Mouse (Mus musculus) T-helper 2 cell (primary cell): ENCODE data around the gene Nfkbiz.
"Not testable (repeated sequence)": the region's sequence is repeated elsewhere in the genome, so short reads cannot be mapped to it uniquely, and the experiment has no call there.

ENCODE experiments used
- in situ Hi-C: fragments of 300-600 bp; cut with MboI, MseI; formaldehyde crosslinking; loops from one replicate; pipeline ENCODE4 v1.15.1; 2025; ENCODE audit warnings: high pct_unique_total_duplicates

Gene Nfkbiz

DNA sequence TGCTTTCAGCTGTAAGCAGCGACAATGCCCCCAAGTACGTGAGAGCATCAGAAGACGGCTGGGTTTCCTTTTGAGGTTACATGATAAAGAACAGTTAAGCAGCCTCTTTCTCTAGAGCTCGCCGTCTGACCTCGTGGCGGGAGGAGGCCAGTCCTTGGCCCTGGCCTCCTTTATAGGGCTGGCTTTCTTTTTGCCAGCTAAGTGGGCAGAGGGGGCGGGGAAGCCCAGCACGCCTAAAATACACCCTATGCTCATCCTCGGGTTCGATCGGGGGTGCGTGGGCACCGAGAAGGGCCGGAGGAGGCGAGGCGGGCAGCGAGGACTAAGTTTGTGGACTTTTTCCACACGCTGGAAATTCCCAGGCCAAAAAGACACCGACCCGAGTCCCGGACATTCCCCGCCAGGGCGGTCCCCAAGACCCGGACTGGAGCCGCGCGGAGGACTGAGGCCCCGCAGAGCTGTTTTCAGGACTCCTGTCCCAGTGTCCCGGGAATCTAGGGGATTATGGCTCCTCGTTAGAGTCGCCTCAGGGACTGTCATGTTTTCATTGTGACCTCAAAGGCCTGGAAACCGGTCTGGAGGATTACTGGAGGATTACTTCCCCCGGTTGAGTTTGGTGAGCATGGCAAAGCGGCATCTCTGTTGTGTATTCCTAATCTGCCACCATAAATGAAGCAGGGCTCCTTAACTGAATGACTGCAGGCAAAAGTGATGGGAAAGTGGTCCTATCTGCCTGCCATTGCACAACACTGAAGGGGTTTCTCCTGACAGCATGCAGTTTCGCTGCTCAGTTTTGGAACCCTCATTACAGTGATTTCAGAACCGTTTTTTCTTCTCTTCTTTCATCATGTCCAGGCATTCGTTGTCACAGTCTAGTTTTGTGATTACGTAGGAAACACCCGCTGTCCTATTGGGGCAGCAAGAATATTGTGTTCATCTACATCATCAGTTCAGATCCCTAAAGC is at the start of gene Nfkbiz:
Nfkbiz (minus strand) TSS at position 390 of the 965 bp plus-strand sequence.
- in situ Hi-C loops = no loop called here

DNA sequence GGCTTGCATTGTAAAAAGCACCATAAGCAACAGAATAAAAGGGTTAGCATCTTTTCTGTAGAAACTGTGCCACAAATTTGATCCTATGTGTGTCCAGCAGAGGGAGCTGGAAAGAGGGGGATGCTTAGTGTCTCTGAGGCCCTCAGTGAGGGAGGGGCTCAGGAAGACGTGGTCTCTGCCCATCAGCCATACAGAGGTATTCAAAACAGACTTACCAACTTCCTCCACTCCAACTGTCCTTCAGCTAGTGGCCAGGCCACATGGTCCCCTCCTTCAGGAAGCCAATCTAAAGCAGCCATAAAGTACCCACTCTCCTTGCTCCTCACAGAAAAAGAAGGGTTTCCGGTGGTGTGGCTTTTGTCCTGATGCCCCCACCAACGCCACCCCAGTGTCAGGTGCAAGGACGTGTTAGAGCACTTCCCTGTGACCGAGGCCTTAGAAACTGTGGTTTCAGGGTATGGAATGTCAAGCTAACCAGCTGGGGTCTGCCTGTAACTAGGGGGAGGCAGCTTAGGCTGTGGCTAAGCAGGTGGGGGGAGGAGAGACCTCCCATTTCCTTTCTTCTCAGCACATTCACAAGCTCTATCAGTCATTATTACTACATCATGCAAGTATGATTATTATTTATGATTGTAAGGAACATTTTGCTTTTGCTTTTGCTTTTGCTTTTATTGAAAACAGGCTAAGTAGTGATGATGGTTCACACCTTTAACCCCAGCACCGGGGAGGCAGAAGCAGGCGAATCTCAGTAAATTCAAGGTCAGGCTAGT is 49.3 kb upstream of the Nfkbiz start:
- in situ Hi-C loops = no loop called here

DNA sequence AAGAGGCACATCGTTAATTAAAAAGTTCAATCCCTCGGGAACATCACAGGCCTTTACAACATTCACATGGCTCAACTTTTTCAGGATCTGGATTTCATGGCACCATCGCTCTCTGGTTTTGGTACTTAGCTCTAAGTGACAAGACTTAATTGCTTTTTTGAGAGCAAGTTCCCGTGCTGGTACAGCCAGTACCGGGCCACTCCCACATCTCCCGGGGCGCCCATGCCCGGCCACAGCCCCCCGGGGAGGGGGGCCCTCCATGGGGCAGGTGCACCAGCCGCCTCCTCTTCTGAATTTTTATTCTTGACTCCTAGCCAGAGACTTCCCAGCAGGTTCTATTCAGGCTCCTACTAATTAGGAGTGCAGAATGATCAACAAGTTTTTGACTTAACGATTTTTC is 45.5 kb upstream of the Nfkbiz start:
- in situ Hi-C loops = no loop called here

DNA sequence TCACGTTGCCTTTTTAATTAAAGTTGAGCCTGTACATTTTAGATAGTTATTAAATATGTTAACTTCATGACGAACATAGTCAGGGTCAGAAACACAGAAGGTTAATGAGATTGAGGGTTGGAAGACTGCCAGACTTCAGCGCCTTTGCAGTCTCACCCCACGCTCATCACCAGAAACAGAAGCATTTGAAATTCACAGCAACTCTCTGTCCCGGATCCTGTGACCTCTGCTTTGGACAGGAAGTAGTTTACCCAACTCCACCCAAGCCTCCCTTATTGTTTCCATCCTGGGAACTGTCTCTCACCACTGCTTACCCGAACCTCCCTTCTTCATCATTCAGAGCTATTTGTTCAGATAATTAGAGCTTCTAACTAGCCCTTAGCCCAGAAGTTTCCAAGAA is 37.3 kb upstream of the Nfkbiz start:
- in situ Hi-C loops = no loop called here

DNA sequence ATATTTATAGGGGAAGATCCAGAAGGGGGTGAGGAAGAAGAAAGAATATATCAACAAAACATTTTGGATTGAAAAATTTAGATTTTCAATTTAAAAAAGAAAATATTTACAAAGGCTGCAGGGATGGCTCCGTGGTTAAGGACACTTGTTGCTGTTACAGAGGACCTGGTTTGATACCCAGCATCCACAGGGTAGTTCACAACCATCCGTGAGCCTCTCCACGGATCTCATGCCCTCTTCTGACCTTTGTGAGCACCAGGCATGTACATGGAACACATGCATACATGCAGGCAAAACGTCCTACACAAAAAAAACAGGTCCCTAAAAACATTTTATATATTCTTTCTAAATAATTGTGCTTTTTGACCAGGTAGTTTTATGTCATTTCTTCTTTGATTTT is 25.1 kb upstream of the Nfkbiz start:
- in situ Hi-C loops = loop anchor here (10.0 to 25.0 kb wide), 2 partner anchors 339 to 877 kb away; no protein-coding TSS in a partner anchor

DNA sequence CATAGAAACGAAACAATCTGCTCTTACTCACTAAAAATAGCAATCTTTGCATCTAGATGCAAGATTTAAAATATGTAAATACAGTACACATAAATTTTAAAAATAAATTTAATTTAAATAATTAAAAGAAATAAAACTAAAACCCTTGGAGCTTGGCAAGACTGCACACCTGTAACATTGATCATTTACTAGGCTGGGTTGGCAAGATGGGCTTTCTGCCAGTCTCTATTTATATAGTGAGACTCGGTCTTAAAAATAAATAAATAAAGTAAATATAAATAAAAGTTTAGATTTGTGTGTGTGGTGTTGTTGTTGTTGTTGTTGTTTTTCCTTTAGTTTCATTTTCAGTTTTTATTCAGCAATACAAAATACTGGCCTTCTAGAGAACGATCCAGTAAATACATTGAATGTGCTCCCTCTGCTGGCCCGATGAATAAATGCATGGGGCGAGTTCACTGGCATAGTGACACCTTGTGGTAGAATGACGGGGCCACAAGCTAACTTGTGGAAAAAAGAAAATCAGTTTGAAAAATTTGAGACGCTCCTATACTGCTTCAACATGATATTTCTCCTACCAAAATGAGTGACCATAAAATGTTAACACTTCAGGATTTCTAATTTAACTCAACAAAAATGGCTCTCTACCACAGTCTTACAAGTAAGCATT is 24.6 kb upstream of the Nfkbiz start:
- in situ Hi-C loops = loop anchor here (10.0 to 25.0 kb wide), 2 partner anchors 338 to 876 kb away; no protein-coding TSS in a partner anchor

DNA sequence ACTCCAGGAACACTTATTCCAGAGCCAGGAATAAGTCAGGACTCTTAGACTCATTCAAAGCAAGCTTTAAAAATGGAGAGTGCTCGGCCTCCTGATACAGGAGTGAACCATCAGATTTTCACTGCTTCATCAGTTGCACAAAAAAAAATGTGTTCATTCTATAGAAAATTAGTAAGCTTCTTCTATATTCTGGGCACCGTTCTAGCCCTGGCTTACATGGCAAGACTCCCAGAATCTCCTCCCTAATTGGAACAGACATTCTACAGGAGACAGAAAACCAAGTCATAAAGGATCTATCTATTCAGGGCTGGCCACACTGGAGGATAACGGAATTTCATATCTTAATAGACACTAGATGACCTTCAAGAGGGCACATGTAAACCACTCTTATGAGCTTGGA is 22.4 kb upstream of the Nfkbiz start:
- in situ Hi-C loops = loop anchor here (10.0 to 25.0 kb wide), 2 partner anchors 336 to 874 kb away; no protein-coding TSS in a partner anchor

DNA sequence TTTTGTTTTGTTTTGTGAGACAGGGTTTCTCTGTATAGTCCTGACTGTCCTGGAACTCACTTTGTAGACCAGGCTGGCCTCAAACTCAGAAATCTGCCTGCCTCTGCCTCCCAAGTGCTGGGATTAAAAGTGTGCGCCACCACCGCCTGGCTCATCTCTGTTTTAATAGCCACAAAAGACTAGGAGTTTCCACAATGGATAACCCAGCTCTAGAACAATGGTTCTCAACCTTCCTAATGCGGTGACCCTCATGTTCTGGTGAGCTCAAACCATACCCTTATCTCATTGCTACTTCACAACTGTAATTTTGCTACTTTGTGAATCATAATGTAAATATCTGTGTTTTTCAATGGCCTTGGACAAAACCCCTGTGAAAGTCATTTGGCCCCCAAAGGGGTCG is 20.7 kb upstream of the Nfkbiz start:
- in situ Hi-C loops = loop anchor here (25.0 kb wide), 1 partner anchor 872 kb away; no protein-coding TSS in a partner anchor

DNA sequence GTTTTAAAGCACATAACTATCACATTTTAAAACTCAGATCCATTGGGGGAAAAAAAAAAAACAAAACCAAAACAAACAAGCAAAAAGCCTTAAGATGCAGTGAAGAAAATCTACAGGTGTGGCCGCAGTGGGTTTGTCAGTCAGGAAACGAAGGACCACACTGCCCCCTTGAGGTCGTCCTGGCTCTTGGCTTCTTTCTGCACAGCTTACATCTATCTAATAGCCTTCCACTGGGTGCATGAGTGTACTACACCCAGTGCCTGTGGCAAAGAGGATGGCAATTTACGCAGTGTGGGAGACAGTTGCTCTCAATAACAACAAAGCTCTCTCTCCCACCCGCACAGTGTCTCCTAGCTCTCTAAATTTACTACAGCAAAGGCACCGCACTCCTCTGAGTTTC is 19.8 kb upstream of the Nfkbiz start:
- in situ Hi-C loops = loop anchor here (25.0 kb wide), 1 partner anchor 871 kb away; no protein-coding TSS in a partner anchor

DNA sequence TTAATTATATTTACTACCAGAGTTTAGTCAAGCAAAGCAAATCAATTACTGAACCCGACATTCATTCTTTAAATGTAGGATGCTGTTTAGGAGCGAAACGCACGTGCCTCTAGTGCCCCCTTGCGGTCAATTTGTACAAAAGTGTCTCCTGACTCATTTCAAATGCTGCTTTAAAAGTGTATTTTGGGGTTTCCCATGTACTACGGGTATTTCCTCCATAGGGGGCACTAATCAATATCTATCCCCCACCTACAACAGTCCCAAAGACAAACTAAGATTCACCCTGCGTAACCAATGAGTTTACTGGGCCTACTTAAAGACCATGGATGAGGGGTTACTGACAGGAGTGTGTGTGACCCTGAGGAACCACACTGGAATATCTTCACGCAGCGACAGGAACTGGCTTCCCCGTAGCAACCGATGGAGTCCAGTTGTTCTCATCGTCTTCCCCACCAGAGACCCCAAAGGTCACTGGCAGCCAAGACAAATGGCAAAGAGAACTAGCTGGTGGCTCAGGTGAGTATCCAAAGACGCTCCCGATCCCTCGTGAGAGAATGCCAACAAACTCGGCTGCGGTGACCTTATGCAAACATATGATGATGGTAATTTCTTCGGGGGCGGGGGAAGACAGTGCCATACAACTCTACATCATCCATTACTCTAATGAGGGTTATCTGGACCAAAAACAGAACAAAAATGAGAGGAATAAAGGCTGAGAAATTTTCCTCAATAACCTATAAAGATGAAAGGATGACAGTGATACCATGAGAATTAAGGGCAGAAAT is 14.4 kb upstream of the Nfkbiz start:
- in situ Hi-C loops = loop anchor here (25.0 kb wide), 1 partner anchor 866 kb away; no protein-coding TSS in a partner anchor

DNA sequence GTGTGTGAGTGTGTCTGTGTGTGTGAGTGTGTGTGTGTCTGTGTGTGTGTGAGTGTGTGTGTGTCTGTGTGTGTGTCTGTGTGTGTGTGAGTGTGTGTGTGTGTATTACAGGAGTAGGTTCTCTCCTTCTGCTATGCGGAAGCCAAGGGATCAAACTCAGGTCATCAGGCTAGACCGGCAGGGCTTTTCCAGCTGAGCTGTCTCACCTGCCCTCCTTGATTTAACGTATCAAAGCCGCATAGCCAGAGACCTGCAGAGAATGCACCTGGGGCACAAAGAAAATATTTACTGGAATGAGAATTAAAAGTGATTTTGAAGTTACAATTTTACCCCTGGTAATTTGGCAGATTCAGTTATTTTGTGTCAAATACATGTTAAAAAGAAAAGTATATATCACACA is 13.8 kb upstream of the Nfkbiz start:
- in situ Hi-C loops = loop anchor here (25.0 kb wide), 1 partner anchor 865 kb away; no protein-coding TSS in a partner anchor

DNA sequence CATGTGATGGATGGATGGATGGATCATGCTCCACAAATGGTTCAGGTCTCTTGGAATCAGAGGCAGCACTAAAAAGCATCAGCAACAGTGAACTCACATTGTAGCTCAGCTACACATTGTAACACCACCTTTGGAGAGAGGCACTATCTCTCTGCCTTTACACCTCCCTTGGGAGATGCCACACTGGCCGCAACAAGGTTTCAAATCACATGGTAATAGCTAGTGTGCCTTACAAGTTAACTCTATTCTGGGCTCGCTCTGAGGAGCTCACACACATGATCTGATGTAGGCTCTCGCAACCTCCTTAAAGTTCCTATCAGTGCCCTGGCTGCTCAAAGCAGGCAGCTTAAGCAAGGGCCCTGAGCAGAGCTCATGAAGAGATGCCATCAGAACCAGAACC is 11.8 kb upstream of the Nfkbiz start:
- in situ Hi-C loops = loop anchor here (25.0 kb wide), 1 partner anchor 863 kb away; no protein-coding TSS in a partner anchor

DNA sequence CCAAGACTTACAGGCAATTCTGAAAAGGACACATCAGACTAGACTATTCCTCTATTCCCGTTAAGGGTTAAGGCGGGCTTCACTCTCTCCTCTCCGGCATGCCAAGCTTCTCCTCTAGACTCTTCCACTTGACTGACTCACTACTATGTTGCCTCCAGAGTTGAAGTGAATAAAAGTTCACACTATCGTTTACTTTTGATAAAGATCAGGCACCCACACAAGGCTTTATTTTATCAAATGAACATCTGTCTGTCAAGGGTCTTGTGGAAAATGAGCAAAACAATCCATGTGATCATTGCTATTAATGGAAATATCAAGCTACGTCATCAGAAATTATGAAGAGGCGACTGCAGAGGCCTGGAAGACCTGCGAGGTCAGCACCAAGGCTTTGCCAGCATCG is 9.0 kb upstream of the Nfkbiz start:
- in situ Hi-C loops = no loop called here

DNA sequence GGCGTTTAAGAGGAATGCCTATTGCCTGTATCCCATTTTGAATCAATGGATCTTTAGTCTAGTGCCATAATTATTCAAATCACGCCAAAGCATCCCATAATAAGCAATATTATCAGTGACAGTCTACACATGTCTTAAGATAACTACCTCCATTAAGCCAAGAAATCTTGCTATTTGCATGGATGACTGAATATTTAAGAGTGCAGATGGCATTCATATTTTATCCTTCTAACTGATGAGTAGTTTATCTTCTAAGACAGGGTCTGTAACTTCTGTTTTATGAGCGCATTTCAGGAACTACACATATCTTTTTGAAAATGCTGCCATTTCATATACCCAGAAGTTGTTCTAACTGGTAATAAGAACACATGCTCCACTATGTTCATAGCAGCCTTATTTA is 6.1 kb upstream of the Nfkbiz start:
- in situ Hi-C loops = no loop called here

DNA sequence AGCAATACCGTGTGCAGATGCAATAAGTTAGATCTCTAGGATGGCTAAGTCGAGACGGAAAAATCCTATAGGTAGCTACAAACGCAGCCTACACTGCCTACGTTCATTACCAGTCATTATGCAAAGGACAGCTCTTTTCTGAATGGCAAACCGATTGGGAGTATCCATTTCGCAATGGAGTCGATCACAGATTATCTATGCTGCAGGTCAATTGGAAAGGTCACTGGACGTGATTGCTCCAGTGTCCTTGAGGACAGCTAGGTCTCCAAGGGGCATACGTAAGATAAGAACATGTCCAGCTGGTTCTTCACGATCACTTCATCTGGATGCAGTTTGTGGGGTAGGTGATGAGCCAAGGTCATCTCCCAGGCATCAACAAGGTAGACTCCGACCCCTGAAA is 5.2 kb upstream of the Nfkbiz start:
- in situ Hi-C loops = no loop called here

DNA sequence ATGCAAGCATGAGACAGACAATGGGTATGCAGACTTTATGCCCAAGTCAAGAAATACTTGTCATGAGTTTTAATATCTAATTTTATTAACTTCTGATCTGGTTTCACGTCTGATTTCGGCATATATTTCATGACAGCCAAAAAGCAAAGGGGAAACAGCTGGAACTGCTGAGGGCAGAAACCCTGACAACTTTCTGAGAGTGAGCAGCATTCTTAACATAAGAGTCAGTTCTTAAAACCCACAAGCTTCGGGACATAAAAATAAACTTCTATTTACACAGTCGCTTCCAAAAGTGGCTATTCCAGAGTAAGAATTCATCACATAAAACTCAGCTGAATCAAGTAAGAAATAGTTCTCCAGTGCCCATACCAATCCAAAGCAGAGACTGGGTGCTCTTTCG is 4.4 kb upstream of the Nfkbiz start:
- in situ Hi-C loops = no loop called here

DNA sequence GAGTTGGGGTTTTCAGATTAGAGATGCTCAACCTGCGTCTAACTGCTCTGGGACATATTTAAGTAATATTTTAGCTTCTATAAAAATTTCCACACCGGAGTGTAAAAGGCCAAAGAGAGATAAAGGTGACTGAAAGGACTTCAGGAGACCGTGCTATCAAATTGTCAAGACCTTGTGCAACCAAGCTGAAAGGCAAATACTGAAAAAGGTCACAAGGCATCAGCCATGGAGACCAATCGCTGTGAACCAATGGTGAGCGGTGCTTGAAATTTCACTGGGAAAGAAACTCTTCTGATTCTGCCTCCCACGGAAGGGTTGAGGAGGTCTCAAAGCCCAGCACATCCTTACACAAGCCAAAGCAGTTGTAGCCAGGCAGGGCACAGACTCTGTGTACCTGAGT is 2.8 kb upstream of the Nfkbiz start:
- in situ Hi-C loops = no loop called here

DNA sequence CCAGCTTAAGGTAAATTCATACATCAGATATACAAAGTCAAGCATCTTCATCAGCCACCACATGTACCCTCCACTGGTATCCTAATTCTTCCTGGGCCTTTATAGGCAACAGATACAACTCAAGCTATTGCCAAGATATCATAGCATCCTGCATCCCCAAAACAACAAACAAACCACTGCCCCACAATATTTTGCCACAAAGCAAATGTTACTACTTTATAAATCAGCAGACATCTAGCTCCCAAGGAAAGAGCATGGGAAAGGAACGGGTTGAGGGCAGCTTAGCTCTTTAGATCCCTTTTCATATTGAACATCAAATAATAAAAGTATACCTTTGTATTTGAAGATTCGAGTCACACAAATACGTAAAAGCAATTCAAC is 580 bp downstream of the Nfkbiz start:
- in situ Hi-C loops = no loop called here

DNA sequence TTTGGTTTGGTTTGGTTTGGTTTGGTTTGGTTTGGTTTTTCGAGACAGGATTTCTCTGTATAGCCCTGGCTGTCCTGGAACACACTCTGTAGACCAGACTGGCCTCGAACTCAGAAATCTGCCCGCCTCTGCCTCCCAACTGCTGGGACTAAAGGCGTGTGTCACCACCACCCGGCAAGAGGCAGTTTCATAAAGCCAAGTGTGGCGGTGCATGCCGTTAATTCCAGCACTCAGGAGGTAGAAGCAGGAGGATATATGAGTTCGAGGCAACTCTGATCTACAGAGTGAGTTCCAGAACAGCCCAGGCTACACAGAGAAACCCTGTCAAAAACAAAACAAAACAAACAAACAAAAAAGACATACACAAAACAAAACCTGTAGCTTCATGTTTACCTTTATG is 1.0 kb downstream of the Nfkbiz start:
- in situ Hi-C loops = not testable (repeated sequence)

DNA sequence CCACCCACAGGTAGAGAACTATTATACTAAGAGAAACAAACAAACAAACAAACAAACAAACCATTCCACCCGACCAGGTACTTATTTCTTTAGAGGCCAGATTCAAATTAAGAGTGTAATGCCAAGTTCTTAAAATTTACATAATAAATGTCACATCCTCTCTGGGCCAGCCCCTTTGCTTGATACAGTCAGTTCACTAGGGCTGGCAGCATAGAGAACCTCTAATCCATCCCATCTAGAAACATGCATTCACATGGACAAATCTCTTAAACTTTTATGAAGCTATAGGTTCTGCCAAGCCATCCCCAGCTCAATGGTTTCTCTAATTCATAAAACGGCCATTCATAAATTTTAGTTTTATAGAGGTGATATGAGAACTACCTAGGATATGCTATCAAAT is 1.5 kb downstream of the Nfkbiz start:
- in situ Hi-C loops = no loop called here

DNA sequence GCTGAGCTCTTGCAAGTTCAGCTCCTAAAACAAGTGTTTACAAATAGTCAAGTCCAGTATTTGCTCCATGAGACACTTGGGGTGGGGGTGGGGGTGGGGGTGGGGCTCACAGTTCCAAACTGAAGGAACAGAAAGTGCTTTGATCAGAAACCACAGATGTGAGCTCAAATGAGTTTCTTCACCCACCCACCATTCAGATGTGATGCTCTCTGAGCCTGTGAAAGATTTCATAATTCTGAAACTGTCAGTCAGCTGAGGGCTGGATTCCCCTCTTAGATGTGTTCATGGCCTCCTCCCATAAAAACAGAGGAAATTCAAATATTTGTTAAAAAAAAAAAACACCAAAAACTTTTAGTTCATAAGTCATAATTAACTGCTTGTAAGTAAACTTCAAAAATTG is 2.9 kb downstream of the Nfkbiz start:
- in situ Hi-C loops = no loop called here
